Mouse (Mus musculus) testis, postnatal 10 days (tissue): Measurements from ENCODE around the gene Wnt8b.
"Not testable (repeated sequence)": the region's sequence is repeated elsewhere in the genome, so short reads cannot be mapped to it uniquely, and the experiment has no call there.

ENCODE experiments used
- DNase-seq: peaks from one replicate; pipeline ENCODE4 v3.0.0; 2021; ENCODE audit warnings: low spot score

Wnt8b gene

DNA sequence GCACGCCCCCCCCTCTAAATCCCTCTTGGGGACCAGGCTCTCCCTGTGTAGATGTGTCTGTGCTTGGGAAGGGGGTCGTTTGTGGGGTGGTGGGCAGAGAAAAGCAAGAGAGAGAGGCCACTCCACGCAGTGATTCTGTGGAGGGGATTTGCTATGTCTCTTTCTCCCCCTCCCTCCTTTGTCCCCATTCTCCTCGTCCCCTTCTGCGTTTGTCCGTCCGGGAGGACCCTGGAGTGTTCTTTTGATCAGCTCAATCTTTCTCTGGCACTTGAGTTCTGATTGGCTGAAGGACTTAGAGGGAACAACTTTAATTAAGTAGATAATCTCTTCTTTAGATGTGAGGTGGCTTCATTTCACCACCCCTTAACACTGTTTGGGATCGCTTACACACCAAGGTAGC, at the start of gene Wnt8b:
Gene Wnt8b (plus strand): TSS at position 345 of the 400 bp plus-strand sequence.
- no peak for DNase-seq

DNA sequence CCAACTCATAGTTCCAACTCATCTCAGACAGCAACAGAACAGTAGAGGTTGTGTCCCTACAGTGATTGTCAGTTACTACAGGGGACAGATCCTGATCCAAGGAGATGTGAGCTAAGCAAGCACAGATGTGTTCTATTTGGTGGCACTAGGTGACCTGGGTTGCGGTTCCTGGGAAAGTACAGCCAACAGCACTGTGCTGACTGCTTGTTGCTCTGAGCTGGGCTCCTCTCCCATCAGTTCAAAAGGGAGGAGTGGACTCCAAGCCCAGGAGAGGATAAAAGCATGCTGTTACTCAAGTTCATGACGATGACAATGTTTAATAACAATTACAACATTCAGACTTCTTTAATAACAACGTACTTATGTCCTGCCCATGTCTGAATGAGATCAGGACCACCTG, 47.5 kb upstream of the Wnt8b start:
- DNase-seq, result no peak

DNA sequence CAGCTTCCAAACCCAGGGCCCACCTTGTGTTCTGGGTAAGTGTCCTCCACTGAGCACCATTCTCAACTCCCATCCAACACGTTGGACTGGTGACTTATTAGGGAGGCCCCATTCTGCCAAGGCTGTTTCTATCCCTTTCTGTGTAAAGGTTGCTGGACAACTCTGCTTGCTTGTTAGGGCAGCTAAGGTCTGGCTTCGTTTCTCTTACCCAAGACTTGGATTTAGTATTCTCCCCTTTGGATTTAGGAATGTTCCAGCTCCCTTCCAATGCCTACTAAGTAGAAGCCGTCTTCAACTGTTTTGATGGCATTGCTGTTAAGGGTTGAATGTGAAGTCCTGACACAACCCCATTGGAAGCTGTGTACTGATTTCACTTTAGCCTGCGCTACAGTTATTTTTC, 45.3 kb upstream of the Wnt8b start:
- DNase-seq, result no peak

DNA sequence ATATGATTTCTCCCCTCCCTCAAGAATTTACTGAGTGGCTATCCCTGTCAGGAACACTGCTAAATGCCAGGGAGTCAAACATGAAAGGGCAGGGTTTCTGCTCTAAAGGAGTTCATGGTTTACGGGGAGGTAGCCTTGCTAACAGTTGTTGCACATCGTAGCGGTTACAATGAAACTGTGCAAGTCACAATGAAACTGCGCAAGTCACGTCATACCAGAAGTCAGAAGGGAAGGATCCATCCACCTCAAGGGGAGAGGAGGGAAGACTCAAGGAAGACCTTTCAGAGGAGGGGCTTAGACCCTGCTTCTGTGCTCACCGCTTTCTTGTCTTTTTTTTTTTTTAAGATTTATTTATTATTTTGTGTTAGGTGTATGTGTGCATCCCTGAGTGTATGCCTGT, 38.4 kb upstream of the Wnt8b start:
- no peak for DNase-seq

DNA sequence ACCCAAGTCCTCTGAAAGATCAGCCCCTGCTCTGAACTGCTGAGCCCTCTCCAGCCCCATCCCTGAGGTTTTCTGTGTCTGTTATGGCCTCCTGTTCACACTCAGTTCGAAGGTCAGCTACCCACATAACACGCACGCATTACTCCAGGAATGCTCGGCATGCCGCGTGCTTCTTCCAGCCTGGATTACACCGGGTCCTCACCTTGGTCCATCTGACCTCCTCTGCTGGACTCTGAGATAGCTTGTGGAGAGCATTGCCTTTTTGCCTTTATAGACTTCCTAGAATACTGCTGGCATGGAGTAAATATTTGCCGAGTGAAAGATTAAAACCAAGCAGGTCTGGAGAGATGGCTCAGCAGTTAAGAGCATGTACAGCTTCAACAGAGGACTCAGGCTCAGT, 37.9 kb upstream of the Wnt8b start:
- DNase-seq, result no peak

DNA sequence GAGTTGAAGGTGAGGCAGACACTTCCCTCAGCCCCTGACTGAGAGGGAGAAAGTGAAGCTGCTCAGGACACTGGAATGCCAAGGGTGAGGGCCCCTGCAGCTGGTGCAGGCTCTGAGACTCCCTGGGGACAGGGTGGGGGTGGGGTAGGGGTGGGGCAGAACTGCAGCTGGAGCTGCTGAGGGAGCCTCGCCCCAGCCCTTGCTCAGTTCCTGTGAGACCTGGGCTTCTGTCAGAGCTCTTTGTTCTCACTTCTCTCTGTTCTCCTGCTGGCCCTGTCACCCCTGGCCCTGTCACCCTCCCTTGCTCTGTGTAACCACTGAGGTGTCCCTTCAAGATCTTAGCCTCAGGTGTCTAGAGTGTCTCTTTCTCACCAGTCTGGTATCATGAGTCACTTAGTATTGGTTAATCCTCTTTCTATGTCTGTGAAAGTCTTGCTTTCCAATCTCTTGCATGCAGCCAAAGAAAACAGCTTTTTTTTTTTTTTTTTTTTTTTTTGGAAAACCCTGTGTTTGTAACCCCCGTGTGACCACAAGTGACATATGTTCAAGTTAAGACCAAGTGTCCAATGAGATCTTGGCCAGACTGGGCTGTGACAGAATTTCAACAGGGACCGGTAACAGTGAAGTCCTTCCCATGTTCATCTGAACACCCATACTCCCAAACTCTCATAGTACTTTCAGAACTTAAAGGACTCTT, 35.8 kb upstream of the Wnt8b start:
- no peak for DNase-seq

DNA sequence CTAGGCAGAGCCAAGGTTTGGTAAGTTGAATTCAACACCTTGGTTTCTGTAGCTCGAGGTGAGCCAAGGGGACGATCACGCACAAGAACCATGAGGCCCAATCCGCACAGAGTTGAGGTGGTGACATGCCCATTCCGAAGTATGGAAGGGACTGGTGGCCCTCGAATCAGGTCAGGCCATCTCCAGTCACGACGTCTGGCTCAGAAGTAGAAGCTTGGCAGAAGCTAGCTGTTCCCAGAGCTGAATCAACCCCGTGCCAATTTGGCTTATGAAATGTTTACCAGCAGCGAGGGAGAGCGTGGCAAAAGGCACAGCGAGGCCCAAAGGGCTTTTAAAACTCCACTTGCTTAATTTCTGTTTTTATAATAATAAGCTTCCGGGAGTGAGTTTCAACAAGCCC, 34.6 kb upstream of the Wnt8b start:
- peak; percentile 34 for DNase-seq

DNA sequence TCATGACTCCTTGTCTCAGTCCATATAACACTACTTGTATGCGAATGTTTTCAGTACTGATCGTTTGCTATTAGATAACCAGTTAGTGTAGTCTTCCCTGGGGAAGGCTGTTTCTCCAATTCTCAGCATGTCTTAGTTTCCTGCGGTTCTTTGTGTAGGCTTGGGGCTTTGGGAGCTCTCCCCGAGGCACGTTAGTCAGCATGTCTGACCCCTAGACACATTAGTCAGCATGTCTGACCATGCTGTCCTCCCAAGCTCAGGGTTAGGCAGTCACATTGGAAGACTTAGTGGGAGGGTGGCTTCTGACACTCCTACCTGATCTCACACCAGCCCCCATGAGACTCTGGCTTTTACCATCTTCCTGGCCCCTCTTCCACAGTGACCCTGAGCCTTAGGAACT, 32.8 kb upstream of the Wnt8b start:
- no peak for DNase-seq

DNA sequence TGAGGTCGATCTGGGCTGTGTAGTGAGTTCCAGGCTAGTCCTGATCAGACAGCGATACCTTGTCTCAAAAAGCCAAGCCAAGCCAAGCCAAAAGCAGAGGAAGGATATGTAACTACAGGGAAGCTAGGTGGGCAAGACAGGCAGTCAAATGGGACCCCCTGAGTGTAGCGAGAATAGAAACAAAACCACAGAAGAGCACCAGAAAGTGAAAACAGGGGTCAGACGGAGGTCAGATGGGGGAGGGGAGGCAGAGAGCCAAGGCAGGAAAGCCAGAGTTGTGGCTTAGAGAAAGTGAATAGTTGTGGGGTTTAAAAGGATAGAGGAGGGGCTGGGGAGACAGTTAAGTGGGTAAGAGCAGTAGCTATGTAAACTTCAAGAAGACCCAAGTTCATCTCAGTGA, 31.8 kb upstream of the Wnt8b start:
- DNase-seq, result no peak

DNA sequence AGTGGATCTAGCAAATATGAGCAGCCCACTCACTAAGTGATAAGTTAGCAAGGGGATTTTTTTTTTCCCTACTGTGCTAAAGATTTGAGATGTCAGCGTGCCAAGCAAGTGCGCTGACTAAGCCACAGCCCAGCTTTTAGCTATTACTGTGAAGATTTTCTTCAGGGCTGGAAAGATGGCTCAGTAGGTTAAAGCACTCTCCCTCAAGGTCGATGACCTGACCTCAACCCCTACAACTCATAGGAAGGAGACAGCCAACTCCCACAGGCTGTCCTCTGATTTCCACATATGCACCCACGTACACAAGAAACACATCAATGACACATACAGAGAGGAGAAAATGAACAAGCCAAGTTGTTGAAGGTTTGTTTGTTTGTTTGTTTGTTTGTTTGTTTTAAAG, 31.1 kb upstream of the Wnt8b start:
- no peak for DNase-seq

DNA sequence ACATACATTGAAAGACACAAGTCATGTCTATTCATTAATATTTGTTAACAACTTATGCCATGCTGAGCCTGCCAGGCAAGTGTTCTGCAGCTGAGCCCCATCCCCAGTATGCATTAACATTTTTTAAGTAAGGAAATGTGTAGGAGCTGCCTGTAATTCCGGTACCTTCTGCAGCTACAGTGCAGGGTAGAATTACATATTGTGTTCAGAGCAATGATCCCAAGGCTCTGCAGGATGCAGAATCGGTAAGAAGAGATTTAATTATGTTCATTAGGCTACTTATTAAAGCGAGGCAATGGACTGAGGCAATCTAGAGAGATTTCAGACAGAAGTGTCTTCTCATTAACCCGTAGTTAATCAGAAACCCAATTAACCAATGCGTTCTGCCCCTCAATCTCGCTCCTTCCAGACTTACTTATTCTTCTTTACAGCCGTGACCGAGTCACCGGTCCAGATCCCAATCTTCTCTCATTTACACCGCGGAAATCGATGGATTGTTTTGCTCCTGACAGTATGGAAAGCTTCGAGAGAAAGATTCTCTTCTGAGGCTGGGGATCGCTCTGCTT, 27.2 kb upstream of the Wnt8b start:
- DNase-seq, result not testable (repeated sequence)

DNA sequence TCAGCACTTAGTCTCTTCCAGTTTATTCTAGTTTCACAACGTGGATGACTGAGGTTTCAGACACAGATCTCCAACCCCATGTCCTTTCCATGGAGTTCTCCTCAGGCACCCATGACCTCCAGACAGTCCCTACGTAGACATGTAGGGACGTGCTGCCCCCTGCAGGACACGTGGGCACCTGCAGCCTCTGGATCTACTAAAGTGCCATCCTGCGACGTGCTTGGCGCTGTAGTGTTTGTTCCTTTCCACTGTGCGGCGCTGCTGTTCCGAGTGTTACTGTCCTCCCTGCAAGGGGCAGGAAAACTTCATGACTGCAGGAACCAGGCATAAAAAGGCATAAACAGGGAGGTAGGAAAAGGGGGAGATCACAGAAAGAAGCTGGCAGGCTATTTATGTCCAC, 19.1 kb upstream of the Wnt8b start:
- peak; percentile 97 for DNase-seq

DNA sequence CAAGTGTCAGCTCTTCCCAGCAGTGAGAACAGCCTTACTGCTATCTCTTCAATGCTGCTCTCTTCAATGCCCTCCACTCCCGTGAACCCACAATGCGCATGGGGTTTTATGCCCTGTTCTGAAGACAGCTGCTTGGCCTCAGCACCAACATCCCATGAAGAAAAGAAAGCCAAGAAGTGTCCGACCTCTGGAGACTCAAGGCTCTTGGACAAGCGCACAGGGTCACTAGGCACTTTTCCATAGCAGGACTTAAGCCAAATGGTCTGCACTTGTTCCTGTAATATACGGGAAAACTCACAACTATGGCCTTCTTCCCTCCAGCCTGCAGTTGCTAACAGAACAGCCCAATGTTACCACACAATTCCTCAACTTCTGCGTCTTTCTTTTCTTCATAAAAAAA, 18.0 kb upstream of the Wnt8b start:
- no peak for DNase-seq

DNA sequence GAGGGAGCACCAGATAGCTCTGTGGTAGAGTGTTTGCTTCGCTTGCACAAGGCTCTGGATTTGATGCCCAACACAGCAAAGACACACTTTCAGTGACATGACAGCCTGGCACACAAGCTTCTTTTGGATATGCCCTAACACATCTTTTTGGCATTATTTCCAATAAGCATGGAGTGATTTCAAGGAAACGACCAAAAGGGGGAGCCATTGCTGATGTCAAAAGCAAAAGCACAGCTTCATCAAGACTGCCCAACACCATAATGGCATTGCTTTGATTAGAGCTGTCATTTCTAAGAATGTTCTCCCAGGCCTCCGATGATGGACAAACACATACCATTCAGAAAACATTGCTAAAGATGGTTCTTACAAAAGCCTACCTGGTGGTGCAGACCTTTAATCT, 16.7 kb upstream of the Wnt8b start:
- DNase-seq, result no peak

DNA sequence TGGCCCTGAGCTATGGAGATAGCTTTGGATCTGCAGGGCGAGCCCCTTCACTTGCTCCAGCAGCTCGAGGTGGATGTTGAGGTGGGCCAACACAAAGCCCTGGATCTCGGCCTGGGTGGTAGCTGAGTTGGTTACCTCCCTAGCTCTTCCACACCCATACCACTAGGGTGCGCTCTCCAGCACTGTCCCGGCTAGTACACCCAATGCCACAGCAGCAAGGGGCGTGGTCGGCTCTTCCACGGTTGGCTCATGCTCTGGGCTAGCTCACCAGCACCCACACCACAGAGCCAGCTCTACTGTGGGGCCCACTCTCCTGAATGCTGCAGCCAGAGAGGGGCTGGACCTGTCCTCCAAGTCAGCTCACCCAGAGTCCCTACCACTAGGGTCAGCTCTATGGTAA, 6.0 kb upstream of the Wnt8b start:
- peak; percentile 69 for DNase-seq

DNA sequence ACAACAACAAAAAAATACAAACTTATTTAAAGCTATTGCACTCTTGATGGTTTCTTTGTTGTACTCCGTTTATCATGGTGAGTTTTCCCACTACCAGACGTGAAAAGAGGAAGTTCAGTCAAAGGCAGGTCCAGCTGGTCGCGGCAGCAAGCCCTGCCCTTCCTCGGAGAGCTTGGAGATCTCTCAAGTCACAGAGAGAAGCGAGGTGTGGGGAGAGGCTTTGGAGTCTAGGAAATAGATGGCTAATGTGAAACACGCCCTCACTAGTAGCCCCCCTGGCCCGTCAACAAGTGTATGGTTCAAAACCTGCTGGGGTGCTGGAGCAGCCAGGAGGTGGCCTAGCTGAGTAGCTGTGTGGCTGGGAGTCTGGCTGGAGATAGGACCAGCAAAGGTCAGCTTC, 3.2 kb downstream of the Wnt8b start:
- DNase-seq, result no peak

DNA sequence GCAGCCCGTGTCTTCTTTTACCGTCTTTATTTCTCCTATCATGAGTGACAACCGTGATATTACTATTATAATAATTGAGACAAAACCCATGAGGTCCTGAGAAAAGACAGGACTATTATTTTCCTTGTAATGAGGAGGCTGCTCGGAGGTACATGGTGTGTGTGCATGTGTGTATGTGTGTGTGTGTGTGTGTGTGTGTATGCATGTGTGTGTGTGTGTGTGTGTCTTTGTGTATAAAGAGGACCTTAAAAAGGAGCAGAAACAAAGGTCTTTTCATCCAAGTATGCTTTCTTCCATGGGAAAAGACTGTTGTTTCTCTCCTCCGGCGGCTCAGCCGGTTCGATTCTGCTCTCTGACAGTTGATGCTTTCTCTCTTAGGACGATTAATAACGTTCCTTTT, 3.7 kb downstream of the Wnt8b start:
- DNase-seq, result no peak

DNA sequence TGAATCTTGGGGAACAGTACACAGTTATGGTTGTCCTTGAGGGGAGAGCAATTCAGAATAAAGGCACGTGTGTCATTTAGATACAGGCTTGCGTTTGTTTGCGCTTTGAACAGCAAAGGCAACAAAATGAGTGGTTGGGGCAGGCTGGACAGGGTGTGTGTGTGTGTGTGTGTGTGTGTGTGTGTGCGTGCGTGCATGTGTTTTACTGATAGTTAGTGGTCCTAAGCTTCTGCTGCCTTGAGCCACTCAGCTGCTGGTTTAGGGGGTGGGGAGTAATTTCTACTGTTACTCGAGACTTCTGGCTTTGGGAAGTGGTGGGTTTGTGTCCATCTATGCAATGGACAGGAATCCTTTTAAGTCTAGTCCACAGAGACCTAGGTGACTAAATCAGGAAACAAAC, 5.7 kb downstream of the Wnt8b start:
- DNase-seq, result no peak

DNA sequence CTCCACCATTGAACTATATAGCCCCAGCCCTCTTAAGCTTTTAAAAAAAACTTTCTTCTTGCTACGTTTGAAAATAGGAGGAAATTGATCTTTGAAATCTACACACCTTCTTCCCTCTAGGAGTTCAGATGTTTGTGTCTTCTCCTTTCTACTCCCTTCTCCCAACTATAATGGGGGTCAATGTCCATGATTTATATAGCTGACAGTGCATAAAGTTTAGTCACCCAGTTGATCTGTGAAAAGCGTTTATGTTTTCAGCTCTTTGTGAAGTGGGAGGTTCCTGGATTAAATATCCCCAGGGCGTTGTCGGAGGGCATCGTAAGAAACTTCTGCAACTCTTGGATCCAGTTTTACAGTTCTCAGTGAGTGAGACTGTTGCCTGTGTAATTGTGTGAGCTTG, 7.0 kb downstream of the Wnt8b start:
- no peak for DNase-seq

DNA sequence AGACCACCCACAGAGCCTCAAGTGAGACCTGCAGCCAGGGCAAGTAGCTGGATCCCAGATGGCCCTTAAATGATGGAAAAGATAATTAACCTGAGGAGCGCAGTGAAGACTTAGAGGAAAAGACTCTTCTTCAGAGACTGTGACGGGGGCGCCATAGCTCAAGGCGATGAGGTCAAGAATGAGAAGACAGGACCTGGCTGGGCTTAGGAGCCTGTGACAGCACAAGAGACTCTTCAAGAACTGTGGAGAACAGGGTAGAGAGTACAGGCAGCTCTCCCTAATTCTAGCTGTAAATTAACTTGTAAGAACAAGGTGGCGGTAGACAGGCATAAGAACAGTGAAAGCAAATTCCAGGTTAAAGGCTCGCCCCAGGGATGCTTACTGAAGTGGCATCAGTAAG, 8.7 kb downstream of the Wnt8b start:
- no peak for DNase-seq

DNA sequence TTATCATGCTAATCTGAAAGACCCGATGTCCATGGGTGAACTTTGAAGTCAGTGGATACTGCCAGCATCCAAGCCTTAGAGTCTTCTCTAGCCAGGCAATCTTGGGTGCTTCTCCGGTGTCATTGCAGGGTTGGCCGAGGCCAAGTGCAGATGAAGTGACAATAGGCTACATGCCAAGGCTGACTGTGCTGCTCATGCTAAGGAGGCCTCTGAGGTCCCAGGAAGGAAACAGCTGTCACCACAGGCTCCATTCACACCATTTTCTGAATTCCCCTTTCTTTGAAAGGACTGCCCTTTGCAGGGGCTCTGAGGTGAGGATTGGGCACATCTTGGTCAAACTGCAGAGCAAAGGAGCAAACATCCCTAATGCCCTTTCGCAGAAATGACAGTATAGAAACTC, 9.5 kb downstream of the Wnt8b start:
- no peak for DNase-seq

DNA sequence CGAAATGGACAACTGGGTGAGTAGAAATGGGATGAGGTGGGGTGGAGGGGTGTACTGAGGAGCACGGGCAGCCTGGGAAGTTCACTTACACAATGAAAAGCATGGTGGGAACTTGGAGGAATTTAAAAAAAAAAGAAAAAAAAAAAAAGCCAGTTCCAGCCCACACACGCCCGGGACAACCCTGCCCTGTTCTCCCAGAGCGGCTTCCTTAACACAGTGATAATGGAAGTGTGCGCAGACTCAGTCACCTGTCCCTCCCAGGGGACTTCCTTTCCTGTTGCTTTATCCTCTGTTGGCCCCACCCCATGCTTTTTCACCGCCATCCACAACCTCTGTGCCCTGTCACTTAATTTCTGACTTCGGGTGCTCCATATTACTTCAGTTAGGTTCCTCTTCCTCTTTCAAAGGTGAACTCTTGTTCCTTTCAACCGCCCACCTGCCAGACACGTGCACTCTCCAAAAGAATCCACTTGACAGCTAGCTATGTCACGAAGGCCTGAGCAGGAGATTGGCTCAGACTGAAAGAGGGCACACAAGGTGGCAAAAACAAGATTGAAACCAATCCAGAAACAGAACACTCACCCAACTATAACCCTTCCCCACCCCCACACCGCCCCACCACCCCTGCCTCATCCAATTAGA, 17.4 kb downstream of the Wnt8b start:
- no peak for DNase-seq

DNA sequence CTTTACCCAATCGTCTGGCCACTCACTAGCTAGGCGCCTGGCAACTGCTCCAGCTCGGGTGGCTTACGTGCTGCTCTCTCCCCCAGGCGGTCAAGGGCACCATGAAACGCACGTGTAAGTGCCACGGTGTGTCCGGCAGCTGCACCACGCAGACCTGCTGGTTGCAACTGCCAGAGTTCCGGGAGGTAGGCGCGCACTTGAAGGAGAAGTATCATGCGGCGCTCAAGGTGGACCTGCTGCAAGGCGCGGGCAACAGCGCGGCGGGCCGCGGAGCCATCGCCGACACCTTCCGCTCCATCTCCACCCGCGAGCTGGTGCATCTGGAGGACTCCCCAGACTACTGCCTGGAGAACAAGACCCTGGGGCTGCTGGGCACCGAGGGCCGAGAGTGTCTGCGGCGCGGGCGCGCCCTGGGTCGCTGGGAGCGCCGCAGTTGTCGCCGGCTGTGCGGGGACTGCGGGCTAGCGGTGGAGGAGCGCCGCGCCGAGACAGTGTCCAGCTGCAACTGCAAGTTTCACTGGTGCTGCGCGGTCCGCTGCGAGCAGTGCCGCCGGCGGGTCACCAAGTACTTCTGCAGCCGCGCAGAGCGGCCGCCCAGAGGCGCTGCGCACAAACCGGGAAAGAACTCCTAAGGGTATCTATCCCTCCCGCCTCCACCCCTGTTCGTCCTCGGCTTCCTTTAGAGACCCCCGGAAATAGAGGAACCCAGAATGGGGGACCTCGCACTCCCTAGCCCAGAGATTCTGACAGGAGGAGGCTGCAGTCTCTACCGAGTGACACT, 18.4 kb downstream of the Wnt8b start:
- no peak for DNase-seq
